Mouse (Mus musculus) brain, embryonic 14.5 days (tissue): ENCODE data around the gene Card19.

ENCODE experiments used
- CTCF ChIP-seq: fragments of 200-500 bp; IDR thresholded peaks from 2 replicates; pipeline ENCODE4 v1.5.1; 2012; ENCODE audit warnings: inconsistent platforms, mild to moderate bottlenecking, moderate library complexity, borderline replicate concordance; ENCODE audit not compliant: insufficient read depth, insufficient read length; ENCODE audit errors: extremely low read depth
- POLR2A ChIP-seq: fragments of 200-500 bp; IDR thresholded peaks from 2 replicates; pipeline ENCODE4 v1.6.1; 2012; ENCODE audit warnings: mild to moderate bottlenecking, inconsistent platforms, borderline replicate concordance; ENCODE audit not compliant: poor library complexity, insufficient read depth, insufficient read length, severe bottlenecking; ENCODE audit errors: extremely low read depth

DNA sequence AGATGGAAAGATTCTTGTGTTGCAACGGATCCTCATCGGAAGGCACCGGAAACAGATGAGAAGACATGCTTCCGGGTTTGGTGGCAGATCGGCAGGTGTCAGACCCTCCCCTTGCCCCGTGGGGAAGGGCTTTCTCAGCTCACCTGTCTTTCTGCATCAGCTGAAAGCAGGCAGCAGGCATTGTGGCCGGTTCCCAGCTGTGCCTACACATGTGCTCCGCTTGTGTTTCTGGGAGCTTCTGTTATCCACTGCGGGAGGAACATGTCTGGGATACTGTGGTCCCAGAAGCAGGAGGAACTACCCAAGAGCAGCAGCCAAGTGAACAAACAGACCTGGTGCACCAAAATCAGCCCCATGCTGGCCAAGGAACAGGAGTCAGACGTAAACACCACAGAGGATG lies 40.3 kb downstream of the Card19 start:
- TF ChIP-seq POLR2A: no peak
- no peak for TF ChIP-seq CTCF
